Mouse (Mus musculus) neural tube, embryonic 15.5 days (tissue): ENCODE measurements around the gene Ccnl1. TPM values are rescaled to one million over a fixed set of nuclear protein-coding genes. Genes with fewer than 3 reads are reported as not detected.

Source experiments
- ATAC-seq: fragments of 200-750 bp; cut with Nextera tagmentation; 2 replicates; pipeline ENCODE4 v1.8.0; 2017; ENCODE audit warnings: mild to moderate bottlenecking, moderate TSS enrichment, moderate library complexity; ENCODE audit not compliant: low FRiP score
- H3K27ac ChIP-seq: fragments of 300-500 bp; sonication (generic); replicated peaks from 2 replicates; pipeline ENCODE4 v1.5.1; 2015; ENCODE audit warnings: mild to moderate bottlenecking, inconsistent platforms
- H3K27me3 ChIP-seq: fragments of 300-500 bp; sonication (generic); replicated peaks from 2 replicates; pipeline ENCODE4 v1.6.1; 2015; ENCODE audit warnings: inconsistent platforms
- H3K36me3 ChIP-seq: fragments of 300-500 bp; sonication (generic); 2 replicates; pipeline ENCODE4 v1.6.1; 2015; ENCODE audit warnings: inconsistent platforms
- H3K4me1 ChIP-seq: fragments of 300-500 bp; sonication (generic); 2 replicates; pipeline ENCODE4 v1.6.1; 2015; ENCODE audit warnings: inconsistent platforms
- H3K4me2 ChIP-seq: fragments of 300-500 bp; sonication (generic); 2 replicates; pipeline ENCODE4 v1.6.1; 2015; ENCODE audit warnings: inconsistent platforms, mild to moderate bottlenecking, moderate library complexity
- H3K4me3 ChIP-seq: fragments of 300-500 bp; sonication (generic); replicated peaks from 2 replicates; pipeline ENCODE4 v1.5.1; 2015; ENCODE audit warnings: mild to moderate bottlenecking, inconsistent platforms
- H3K9ac ChIP-seq: fragments of 300-500 bp; sonication (generic); replicated peaks from 2 replicates; pipeline ENCODE4 v1.6.1; 2015; ENCODE audit warnings: mild to moderate bottlenecking, inconsistent platforms
- H3K9me3 ChIP-seq: fragments of 300-500 bp; sonication (generic); replicated peaks from 2 replicates; pipeline ENCODE4 v1.6.1; 2016; ENCODE audit warnings: inconsistent platforms
- WGBS: fragments of 180-500 bp; shearing (Covaris S2); methylation state at CpG from one replicate; pipeline ENCODE4 v1.1.7; 2015; ENCODE audit warnings: mixed read lengths; 5-methylcytosine and 5-hydroxymethylcytosine counted together
- polyA plus RNA-seq: library from polyadenylated mRNA; unstranded; fragments of >200 nt; fragmentation: Nextera tagmentation; extraction: Ambion mirVana; gene quantifications from 2 replicates; pipeline ENCODE4 v1.2.1, GENCODE M21; 2015

The Ccnl1 gene
- 63.4 and 68.3 TPM in 2 replicates for polyA plus RNA-seq

GRCm38 (mm10) chr3:65958102-65958839, at the start of gene Ccnl1:
Ccnl1 (minus strand) TSS chr3:65958249.
- Histone ChIP-seq H3K9ac (peak within 1 kb of the TSS; percentile 96), H3K4me2 (peak within 1 kb of the TSS; percentile 83), H3K27me3 (no peaks in the 10 kb centered on the region), H3K4me3 (peak within 1 kb of the TSS; percentile 97), H3K4me1 (peaks cover 38% of the 10 kb centered on the region), H3K36me3 (peaks cover 12% of the 10 kb centered on the region; the same call in 1 of the 2 replicates), H3K9me3 (no peaks in the 10 kb centered on the region), H3K27ac (peak within 1 kb of the TSS; percentile 99)
- WGBS, result under 1% methylated on average over 68 of the region's 70 CpGs
- peak; percentile 97 for ATAC-seq

- Histone ChIP-seq H3K4me1 (no peaks in the 10 kb centered on the region), H3K27ac (no peak overlapping the region), H3K4me3 (no peak overlapping the region), H3K9me3 (no peaks in the 10 kb centered on the region), H3K36me3 (no peaks in the 10 kb centered on the region), H3K9ac (no peak overlapping the region), H3K4me2 (no peak overlapping the region), H3K27me3 (no peaks in the 10 kb centered on the region)
- WGBS, result 89% methylated on average over 4 of the region's 4 CpGs
- ATAC-seq, result no peak
These were observed 46.9 kb upstream of the Ccnl1 start for GRCm38 (mm10) chr3:66004989-66005388.

GRCm38 (mm10) chr3:66004220-66004951, 46.3 kb upstream of the Ccnl1 start:
- H3K4me2 ChIP-seq, result no peak overlapping the region
- no peak overlapping the region for H3K27ac ChIP-seq
- no peaks in the 10 kb centered on the region for H3K9me3 ChIP-seq
- ATAC-seq, result no peak; the same call in 1 of the 2 replicates
- no peaks in the 10 kb centered on the region for H3K27me3 ChIP-seq
- H3K36me3 ChIP-seq, result no peaks in the 10 kb centered on the region
- no peak overlapping the region for H3K4me3 ChIP-seq
- no peaks in the 10 kb centered on the region for H3K4me1 ChIP-seq
- WGBS, result 73% methylated on average over 7 of the region's 7 CpGs
- no peak overlapping the region for H3K9ac ChIP-seq

GRCm38 (mm10) chr3:66000400-66000799, 42.4 kb upstream of the Ccnl1 start:
- Histone ChIP-seq H3K9me3 (no peaks in the 10 kb centered on the region), H3K27ac (no peak overlapping the region), H3K4me2 (no peak overlapping the region), H3K4me3 (no peak overlapping the region), H3K9ac (no peak overlapping the region), H3K27me3 (no peaks in the 10 kb centered on the region), H3K36me3 (no peaks in the 10 kb centered on the region), H3K4me1 (no peaks in the 10 kb centered on the region)
- no peak for ATAC-seq
- WGBS, result 90% methylated on average over 2 of the region's 2 CpGs

GRCm38 (mm10) chr3:65997360-65998008, 39.4 kb upstream of the Ccnl1 start:
- H3K4me3 ChIP-seq, result no peak overlapping the region
- no peaks in the 10 kb centered on the region for H3K27me3 ChIP-seq
- no peaks in the 10 kb centered on the region for H3K36me3 ChIP-seq
- no peaks in the 10 kb centered on the region for H3K9me3 ChIP-seq
- H3K4me2 ChIP-seq, result no peak overlapping the region
- no peaks in the 10 kb centered on the region for H3K4me1 ChIP-seq
- ATAC-seq, result no peak
- H3K27ac ChIP-seq, result no peak overlapping the region
- 81% methylated on average over 7 of the region's 7 CpGs for WGBS
- no peak overlapping the region for H3K9ac ChIP-seq

GRCm38 (mm10) chr3:65992395-65993340, 34.6 kb upstream of the Ccnl1 start:
- Histone ChIP-seq H3K27me3 (no peaks in the 10 kb centered on the region), H3K4me3 (no peak overlapping the region), H3K9ac (no peak overlapping the region), H3K4me1 (no peaks in the 10 kb centered on the region), H3K9me3 (no peaks in the 10 kb centered on the region), H3K27ac (no peak overlapping the region), H3K36me3 (no peaks in the 10 kb centered on the region), H3K4me2 (no peak overlapping the region)
- 81% methylated on average over 11 of the region's 11 CpGs for WGBS
- no peak for ATAC-seq

- Histone ChIP-seq H3K4me1 (no peaks in the 10 kb centered on the region), H3K4me2 (no peak overlapping the region), H3K9me3 (no peaks in the 10 kb centered on the region), H3K27me3 (no peaks in the 10 kb centered on the region), H3K36me3 (no peaks in the 10 kb centered on the region), H3K4me3 (no peak overlapping the region), H3K9ac (no peak overlapping the region), H3K27ac (no peak overlapping the region)
- whole genome bisulfite sequencing, result 29% methylated on average over 3 of the region's 3 CpGs
- peak; percentile 47; the same call in 1 of the 2 replicates for ATAC-seq
These were observed 33.1 kb upstream of the Ccnl1 start for GRCm38 (mm10) chr3:65990957-65991646.

- Histone ChIP-seq H3K27me3 (no peaks in the 10 kb centered on the region), H3K4me3 (no peak overlapping the region), H3K4me2 (no peak overlapping the region), H3K36me3 (no peaks in the 10 kb centered on the region), H3K27ac (no peak overlapping the region), H3K9me3 (no peaks in the 10 kb centered on the region), H3K4me1 (no peaks in the 10 kb centered on the region), H3K9ac (no peak overlapping the region)
- ATAC-seq, result no peak
- WGBS, result 80% methylated on average over 4 of the region's 4 CpGs
These were observed 32.5 kb upstream of the Ccnl1 start for GRCm38 (mm10) chr3:65990524-65990923.

- Histone ChIP-seq H3K27ac (no peak overlapping the region), H3K9me3 (no peaks in the 10 kb centered on the region), H3K4me2 (no peak overlapping the region), H3K4me1 (no peaks in the 10 kb centered on the region), H3K4me3 (no peak overlapping the region), H3K9ac (no peak overlapping the region), H3K27me3 (no peaks in the 10 kb centered on the region), H3K36me3 (no peaks in the 10 kb centered on the region)
- WGBS, result 89% methylated on average over 8 of the region's 8 CpGs
- no peak for ATAC-seq
These were observed 30.9 kb upstream of the Ccnl1 start for GRCm38 (mm10) chr3:65988711-65989495.

- Histone ChIP-seq H3K4me3 (no peak overlapping the region), H3K9ac (no peak overlapping the region), H3K27me3 (no peaks in the 10 kb centered on the region), H3K36me3 (no peaks in the 10 kb centered on the region), H3K4me1 (peaks cover 14% of the 10 kb centered on the region), H3K27ac (no peak overlapping the region), H3K4me2 (no peak overlapping the region), H3K9me3 (no peaks in the 10 kb centered on the region)
- ATAC-seq, result no peak
- WGBS, result 40% methylated on average over 3 of the region's 3 CpGs
These were observed 18.2 kb upstream of the Ccnl1 start for GRCm38 (mm10) chr3:65976296-65976695.
